Mouse (Mus musculus) olfactory bulb, adult 2 months (tissue): ENCODE measurements around the gene Dscaml1.

ENCODE experiments used
- CTCF ChIP-seq: fragments of 200-500 bp; IDR thresholded peaks from 2 replicates; pipeline ENCODE4 v1.5.1; 2012; ENCODE audit warnings: low read depth, mild to moderate bottlenecking, low read length, moderate library complexity; ENCODE audit not compliant: insufficient read depth
- POLR2A ChIP-seq: fragments of 200-500 bp; IDR thresholded peaks from 2 replicates; pipeline ENCODE4 v1.6.1; 2012; ENCODE audit warnings: mild to moderate bottlenecking, low read depth, low read length, moderate library complexity; ENCODE audit not compliant: insufficient read depth

DNA sequence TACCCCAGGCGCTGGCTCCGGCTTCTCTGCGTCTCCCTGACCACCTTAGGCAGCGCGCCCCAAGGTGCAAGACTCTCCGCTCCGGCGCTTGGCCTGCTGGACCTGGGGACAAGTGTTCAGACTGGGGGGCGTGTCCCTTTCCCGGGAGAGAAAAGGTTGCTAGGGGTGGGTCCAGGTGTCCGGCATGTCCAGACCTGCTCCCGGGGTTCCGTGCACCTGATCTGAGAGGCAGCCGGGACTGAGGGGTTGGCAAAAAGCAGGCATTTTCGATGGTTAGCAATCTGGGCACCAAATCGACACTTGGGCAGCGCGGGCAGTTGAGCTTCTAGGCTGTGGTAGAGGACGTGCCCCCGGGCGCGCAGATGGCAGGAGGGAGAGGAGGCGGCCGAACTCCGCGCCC is 4.7 kb downstream of the Dscaml1 start:
- no peak for TF ChIP-seq CTCF
- no peak for TF ChIP-seq POLR2A
